Mouse (Mus musculus) layer of hippocampus, postnatal 10 days (tissue): ENCODE data around the gene Frem1. TPM values are rescaled to one million over a fixed set of nuclear protein-coding genes. Genes with fewer than 3 reads are reported as not detected.
A peak's percentile ranks its signal among the peaks of the same experiment; 100 is the strongest.

Experiments used
- DNase-seq, 2 experiments: peaks; one replicate each; pipeline ENCODE4 v3.0.0; 2021; ENCODE audit warnings: low spot score in 2 of 2
- long read RNA-seq: library from polyadenylated mRNA; stranded (forward); transcript quantifications from one replicate; pipeline ENCODE4 v2.0.0, GENCODE M21; 2023
- total RNA-seq, 2 experiments: library from RNA; stranded (reverse); gene quantifications; 2 replicates each; pipeline ENCODE4 v1.2.3; 2021

The Frem1 gene
- total RNA-seq = 1 to 10 TPM; 4.3 to 4.9 TPM
- long read RNA-seq = 0 reads

DNA sequence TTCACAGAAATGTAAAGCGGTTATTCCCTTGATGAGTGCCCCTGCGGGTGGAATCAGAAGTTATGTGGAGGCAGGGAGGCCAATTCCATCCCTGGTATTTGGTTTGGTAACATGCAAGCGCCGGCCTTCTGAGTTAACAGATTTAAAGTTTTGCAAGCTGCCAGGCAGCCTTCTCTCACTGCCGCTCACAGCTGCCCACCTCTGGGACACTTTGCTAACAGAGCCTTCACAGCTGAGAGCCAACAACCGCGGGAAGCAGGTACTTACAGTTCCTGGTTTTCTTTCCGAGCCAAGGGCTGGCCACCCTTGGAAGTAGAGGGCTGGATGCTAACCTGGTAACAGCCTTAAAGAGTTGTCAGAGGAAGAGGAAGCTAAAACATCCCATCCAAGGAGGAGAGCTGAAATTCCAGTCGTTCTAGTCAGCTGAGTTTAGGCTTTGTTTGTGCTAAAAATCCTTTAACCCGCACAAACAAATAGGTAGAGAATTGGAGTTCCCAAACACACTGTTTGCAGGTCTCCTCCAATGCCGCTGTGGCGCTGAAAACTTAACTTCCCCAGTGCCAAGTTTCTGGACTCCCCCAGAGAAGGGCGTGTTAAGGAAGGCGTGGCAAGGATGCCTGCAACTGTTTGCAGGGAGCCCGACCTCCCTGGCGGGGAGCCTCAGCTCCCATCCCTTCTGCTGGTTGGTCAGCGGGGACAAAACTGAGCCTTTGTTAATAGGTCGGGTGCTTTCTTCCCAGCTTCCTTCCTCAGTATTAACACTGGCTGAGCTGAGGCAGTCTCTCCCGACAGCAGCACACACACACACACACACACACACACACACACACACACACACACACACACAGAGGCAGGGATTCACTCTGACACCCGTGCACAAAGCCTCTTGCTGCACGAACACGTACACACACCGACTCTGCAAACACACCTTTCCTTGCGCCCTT lies at the start of gene Frem1:
TSS of gene Frem1 (minus strand) at position 706 of the 944 bp plus-strand sequence.
- DNase-seq = peak; percentile 32 to 34

DNA sequence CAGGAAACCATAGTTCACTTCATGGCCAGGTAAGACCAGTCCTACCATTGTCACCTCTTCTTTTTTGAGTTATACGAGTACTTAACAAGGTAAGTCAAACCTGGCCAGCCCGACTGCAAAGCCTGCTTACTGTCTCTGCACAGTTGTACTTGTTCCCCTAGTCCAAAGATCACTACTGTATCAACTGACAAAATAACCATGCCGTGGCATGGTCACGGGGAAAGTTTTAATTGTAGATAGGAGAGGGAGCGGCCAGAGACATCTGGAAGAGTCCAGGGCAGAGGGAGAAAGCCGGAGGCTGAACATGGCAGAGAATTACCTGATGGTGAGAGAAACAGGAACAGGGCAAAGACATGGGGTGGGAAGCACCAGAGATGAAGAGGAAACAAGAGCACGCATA lies 46.9 kb upstream of the Frem1 start:
- no peak for DNase-seq

DNA sequence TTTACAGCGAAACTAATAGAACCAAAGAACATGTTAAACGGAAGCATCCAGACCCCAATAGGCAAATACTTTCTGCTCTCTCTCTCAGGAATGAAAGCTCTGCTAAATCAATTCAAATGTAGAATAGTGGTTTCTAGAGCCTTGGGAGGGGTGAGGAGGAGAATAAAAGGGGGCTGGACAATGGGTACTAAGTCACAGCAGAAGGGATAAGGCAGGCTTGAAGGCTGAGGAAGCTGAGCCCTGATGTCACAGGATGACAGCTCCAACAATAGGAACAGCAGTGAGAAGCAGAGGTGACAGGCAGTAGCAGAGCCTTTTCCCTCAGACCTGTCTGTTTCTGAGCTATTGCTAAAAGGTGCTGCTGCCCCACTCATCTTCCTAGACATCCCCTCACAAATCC lies 41.8 kb upstream of the Frem1 start:
- DNase-seq = no peak

DNA sequence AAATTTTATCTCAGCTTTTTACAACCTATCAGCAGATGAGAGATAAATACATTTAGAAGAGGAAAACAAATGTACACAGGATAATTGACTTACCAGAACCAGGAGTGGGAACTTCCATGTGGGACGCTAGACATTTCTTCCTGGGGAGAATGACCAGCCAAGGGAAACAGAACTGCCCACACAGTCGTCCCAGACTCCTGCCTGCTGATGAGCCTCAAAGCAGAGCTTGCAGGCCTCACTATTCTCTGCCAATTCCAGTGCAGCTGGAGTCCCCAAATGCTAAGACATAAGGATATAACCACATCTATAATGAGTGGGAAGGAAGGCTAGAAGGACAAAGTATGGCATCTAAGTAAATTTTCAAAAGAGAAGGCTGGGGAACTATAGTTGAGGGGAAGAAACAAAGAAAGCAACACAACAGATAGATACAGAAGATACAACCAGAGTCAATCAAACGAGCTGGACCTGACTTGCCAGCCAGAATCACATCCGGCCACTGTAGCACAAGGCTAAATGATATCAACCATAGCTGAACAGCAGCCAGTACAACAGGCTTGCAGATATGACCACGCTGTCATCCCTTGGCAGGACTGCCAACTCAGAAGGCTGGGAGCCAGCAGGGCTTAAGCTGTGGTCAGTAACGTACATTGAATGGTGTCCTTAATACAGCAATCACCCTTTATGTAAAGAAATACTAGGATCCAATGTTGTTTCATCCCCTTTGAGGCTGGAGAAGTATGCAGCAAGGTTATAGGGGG lies 38.7 kb upstream of the Frem1 start:
- DNase-seq = no peak

DNA sequence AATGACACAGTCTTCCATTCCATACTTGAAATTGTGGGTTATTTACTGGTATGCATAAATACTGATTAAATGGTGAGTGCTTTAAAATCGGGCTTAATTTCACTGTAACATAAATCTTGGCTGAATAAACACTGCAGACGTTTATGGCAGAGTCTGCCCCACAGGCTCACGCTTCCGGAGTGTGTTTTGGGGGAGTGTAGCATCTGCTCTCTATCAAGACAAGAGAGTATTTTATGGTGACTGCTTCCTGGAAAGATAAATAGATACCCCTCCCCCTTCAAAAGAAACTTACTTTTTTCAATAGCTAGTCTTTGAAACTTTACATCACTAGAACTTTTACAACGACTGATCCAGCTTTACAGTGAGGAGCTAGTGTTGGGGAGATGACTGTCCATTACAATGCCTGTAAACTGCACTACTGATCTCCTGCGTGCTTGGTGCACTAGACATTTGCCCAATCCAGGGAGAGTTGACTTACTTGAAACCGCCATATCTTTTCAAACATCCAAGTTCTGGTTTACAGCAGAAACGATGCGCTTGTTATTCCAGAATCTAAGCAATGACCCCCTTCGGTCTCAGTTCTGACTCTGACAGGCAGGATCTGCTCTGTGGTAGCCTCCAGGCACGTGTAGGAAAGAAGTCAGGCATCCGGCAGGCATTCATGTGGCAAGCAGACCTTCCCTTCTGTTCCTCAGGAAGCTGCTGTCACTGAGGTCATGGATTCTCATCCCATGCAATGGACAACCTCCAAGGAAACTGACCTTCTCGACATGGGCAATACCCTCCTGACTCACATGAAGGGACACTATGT lies 28.4 kb upstream of the Frem1 start:
- DNase-seq = no peak

DNA sequence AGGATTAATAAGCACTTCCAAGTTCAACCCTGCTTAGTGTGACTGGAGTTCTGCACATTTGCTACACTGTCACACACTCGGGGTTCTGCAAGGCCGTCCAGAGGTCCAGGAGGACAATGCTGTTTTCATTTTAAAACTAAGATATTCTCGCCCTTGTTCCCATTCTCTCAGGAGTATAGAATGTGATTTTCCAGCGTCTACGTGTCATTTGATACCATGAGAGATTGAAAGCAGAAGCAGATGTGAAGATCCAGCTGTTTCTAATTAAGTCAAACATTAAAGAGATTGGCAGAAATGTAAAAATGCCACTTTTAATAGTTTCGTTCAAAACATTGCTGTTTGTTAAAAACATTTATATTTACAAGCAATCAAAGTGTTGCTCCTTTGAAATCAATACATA lies 12.1 kb upstream of the Frem1 start:
- no peak for DNase-seq

DNA sequence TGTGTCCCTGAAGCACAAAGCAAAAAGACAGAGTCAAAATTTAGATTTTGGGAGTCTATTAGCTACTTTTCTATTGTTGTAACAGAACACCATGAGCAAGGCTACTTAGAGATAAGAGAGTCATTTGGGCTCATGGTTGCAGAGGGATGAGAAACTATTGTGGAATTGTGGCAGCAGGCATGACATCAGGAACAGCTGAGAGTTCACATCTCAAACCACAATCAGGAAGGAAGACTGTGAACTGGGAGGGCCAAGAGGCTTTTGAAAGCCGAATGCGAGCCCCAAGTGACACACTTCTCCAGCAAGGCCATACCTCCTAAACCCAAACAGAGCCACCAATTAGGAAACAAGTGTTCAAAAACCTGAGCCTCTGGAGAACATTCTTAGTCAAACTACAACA lies 9.4 kb upstream of the Frem1 start:
- no peak for DNase-seq

DNA sequence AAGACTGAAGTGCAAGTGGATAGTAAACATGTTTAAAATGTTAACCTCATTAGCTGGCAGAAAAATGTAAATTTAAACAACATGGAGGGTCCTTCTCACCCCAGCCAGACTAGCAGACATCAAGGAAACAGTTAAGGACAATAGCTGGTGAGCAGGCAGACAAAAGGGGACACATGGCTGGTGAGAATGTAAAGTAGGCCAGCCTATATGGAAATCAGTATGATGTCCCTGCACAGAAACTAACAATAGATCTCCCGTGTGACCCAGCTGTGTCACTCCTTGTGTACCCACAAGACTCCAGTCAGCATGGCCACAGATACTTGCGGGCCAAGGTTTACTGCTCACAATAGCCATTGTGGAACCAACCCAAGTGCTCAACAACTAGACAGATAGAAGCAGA lies 6.5 kb upstream of the Frem1 start:
- no peak for DNase-seq

DNA sequence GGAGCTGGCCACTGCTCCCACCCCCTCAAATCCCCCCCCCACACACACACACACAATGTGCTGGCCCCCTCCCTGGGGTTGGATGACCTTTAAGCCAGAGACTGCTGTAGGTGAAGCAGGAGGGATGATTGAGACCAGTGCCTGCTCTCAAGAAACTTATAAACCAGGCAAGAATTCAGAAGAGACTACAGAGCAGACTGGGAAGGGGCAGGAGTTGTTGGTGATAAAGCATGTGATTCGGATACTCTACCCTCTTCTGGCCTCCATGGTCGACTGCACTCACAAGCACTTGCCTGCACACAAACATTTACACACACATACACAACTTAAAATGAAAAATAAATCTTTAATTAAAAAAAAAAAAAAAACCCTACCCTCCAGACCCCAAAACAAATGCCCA lies 6.0 kb upstream of the Frem1 start:
- no peak for DNase-seq

DNA sequence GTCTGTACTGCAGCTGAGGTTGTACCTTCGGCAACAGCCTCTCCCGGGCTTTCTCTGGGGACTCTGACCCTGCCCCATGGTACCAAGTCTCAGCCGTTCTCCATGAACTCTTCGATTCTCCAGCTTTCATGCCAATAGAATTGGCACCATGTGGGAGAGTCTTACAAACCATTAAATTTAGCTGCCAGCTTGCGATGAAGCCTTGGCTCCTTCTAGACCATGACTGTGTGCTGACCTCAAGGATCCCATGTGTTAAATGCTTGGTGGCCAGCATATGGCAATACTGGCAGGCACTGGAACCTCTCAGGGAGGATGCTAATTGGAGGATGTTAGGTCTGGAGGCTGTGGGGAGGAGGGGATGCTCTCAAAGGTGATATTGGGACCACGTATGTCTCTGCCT lies 4.4 kb upstream of the Frem1 start:
- no peak for DNase-seq

DNA sequence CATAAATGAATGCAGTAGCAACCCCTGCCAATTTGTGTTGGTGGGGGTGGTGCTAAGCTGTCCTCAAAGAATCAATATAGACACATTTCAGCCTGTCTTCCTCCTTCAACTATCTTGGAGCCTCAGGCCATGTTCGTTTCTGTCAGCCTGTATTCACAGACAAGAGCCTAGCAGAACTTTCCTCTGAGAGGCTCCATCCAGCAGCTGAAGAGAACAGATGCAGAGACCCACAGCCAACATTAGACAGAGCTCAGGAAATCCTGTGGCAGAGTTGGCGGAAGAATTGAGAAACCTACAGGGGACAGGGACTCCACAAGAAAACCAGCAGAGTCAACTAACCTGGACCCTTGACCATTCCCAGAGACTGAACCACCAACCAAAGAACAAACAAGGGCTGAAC lies 3.3 kb upstream of the Frem1 start:
- DNase-seq = no peak

DNA sequence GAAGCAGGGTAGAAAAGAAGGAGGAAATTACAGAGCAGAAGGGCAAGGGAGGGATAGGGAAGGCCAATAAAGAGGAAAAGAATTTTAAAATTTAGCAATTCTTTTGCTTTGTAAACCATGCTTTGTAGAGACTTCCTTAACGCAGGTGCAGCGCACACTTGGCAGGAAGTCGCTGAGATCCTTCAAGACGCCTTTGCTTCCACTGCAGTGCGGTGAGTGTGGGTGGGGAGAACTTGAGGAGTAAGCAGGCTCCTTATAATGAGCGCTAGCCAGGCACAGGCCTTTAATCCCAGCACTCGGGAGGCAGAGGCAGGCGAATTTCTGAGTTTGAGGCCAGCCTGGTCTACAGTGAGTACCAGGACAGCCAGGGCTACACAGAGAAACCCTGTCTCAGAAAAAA lies 1.1 kb upstream of the Frem1 start:
- no peak for DNase-seq

DNA sequence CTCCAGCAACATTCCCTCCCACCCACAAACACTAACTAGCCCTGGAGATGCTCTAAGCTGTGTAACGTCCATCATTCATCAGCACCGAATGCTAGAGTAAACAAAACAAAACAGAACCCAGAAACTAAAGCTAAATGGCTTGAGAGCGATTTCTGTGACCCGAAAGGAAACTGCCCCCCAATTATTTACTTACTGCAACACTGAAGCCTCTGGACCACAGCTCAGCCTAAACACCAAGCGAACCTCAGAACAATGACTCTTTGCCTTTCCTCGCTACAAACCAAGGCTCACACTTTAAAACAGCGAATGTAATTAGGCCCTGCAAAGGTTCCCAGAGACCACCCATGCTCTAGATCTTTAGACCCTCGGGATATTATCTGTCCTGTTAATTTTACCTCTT lies 963 bp downstream of the Frem1 start:
- DNase-seq = no peak

DNA sequence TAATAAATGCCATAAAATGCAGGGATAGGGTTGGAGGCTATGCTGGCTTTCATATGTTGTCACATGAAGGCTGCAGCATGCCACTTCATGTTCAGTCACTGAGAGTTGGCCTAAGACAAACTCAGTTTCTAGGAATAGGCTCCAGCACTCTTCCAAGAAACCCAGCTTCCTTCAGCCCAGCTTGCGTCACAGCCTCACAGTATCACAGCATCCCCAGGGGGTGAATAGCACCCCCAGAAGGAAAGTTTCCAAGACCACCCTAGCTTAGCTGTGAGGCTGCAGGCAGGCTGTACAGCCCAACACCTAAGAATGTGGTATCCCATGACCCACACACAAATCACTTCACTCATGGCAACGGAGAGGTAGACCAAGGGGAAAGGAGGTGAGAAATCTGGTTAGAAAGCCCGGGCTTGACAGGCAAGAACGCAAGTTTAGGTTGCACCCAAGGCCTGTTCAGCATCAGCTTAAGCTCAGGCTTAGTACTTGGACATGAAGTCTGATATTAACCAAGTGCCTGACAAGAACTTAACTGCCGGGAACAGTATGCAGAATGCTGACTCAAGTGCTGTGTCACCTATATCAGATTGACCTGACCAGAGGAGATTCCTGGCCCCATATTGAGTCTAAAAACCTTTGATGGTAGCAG lies 1.9 kb downstream of the Frem1 start:
- DNase-seq = no peak

DNA sequence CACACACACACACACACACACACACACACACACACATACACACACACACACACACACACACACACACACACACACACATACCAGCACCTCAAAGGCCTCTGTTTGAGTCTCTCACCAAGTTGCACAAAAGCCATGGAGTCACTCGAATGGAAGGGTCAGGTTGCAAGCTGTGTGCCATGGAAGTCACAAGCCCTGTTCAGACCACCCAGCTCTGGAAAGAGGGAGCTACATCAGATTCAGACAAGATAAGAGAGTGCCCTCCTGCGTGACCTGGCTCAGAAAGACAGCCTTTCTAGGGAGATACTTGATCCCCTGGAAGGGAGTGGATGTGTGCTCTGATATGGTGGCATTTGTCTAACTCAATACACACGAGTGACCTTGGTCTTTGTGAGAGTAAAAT lies 2.9 kb downstream of the Frem1 start:
- DNase-seq = no peak

DNA sequence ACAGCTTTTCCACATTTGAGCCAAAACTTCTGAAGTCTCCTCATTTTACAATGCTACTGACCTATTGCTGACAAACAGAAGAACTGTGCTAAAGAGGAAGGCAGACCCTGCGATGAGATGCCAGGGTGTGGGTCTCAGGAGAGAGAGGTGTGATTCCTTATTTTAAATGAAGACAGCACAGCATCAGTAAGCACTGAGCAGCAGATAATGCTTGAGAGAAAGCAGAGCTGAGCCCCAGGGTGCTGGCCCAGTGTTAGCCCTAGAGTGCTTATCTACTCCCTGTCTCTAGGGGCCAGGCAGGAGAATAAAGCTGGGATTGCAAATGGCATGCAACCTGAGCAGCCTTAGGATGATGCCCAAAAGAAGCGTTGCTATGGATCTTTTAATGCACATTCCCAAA lies 3.6 kb downstream of the Frem1 start:
- DNase-seq = no peak

DNA sequence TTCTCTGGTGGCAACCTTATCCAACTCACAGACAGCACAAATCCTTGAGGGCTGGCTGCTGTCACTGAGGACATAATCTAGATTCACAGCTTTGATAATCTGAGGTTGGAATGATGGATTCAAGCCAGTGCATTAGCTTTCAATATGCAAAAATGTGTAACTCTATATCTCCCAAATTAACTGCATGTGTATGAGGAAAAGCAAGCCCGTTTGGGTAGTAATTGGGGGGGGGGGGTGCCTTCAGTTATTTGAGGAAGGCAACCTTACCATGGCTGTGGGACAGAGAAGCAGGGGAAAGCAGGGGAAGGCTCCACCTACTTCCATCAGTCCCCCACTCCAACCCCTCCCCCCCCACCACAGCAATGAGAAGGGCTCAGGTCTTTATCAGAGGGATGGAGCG lies 5.3 kb downstream of the Frem1 start:
- DNase-seq = no peak

DNA sequence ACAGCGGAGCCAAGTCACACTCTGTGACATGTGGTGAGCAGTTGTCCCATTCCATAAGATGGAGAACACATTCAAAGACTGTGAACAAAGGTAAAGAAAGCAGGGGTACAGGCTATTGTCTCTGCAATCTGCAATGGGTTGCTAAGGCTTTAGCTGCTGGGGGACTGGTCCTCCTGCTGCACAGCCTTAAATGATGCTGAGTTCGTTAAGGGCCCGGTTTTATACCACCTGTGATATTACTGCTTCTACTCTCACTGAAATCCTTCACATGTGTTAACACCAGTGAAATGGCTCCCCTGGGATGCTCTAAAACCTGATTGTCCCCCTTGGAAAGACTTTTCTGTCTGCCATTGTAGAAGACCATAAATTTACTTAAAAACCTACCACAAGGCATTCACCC lies 6.1 kb downstream of the Frem1 start:
- DNase-seq = no peak

DNA sequence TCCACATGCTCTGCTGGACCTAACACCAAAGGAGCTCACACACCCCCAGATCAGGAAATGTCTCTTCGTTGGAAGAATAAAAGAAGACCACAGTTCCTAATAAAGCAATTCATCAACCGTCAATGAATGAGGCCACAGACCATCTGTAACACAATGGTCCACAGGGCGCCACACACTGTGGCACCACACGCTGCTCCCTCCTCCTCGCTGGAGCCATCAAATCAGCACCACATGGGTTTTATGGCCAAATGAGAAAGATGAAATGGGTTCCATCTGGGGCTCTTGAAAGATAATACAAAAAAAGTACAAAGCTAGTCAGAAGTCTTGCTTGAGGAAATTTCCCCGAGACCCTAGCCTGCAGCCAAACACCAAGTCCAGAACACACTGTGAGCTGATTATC lies 6.9 kb downstream of the Frem1 start:
- no peak for DNase-seq

DNA sequence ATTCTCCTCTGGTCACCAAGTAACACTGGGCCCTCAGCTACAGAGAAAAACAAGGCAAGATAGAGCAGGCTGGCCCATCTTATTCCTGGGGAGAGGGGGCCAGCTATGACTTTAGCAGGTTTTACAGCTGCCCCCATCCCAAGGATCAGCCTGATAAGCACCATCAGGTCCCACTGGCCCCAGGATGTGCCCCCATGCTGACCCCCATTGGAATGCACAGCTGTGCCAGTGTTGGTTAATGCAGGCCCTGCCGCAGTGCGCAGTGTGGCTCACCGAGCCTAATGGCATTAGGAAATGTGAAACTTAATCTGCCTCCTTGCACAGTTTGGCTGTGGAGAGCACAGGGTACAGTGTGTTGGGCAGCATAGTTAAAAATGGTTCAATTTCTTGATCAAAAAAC lies 11.4 kb downstream of the Frem1 start:
- no peak for DNase-seq

DNA sequence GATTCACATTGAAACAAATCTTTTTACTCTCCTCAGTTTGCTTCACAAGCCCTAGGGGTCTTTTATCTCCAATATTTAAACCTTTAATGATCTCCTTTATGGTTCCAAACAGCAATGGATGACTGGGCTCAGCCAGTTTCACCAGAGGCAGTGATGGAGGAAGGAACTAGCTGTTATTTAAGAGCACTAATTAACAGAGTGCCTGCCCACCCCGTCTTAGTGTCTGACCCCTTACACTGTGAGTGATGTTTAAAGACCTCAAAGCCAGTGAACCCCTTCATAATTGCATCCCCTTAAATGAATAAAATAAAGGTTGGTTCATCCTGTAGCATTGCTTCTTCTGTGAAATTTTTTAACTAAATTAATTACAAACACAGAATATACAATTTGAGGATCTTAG lies 19.4 kb downstream of the Frem1 start:
- no peak for DNase-seq
